Mouse (Mus musculus) heart, embryonic 15.5 days (tissue): ENCODE data around the gene Tspan5. TPM values are rescaled to one million over a fixed set of nuclear protein-coding genes. Genes with fewer than 3 reads are reported as not detected.

Experiments
- ATAC-seq: fragments of 200-750 bp; cut with Nextera tagmentation; replicated peaks from 2 replicates; pipeline ENCODE4 v1.8.0; 2017; ENCODE audit warnings: low read depth, moderate TSS enrichment; ENCODE audit not compliant: insufficient number of reproducible peaks, insufficient read depth, low FRiP score
- H3K27ac ChIP-seq: fragments of 300-500 bp; sonication (generic); 2 replicates; pipeline ENCODE4 v1.5.1; 2015; ENCODE audit warnings: mild to moderate bottlenecking, inconsistent platforms
- H3K27me3 ChIP-seq: fragments of 300-500 bp; sonication (generic); 2 replicates; pipeline ENCODE4 v1.6.1; 2015; ENCODE audit warnings: inconsistent platforms
- H3K36me3 ChIP-seq: fragments of 300-500 bp; sonication (generic); 2 replicates; pipeline ENCODE4 v1.6.1; 2015; ENCODE audit warnings: mild to moderate bottlenecking, inconsistent platforms
- H3K4me1 ChIP-seq: fragments of 300-500 bp; sonication (generic); replicated peaks from 2 replicates; pipeline ENCODE4 v1.6.1; 2015; ENCODE audit warnings: inconsistent platforms
- H3K4me2 ChIP-seq: fragments of 300-500 bp; sonication (generic); 2 replicates; pipeline ENCODE4 v1.6.1; 2015; ENCODE audit warnings: inconsistent platforms, mild to moderate bottlenecking, moderate library complexity
- H3K4me3 ChIP-seq: fragments of 300-500 bp; sonication (generic); 2 replicates; pipeline ENCODE4 v1.5.1; 2015; ENCODE audit warnings: mild to moderate bottlenecking, inconsistent platforms
- H3K9ac ChIP-seq: fragments of 300-500 bp; sonication (generic); 2 replicates; pipeline ENCODE4 v1.6.1; 2015; ENCODE audit warnings: mild to moderate bottlenecking, inconsistent platforms
- H3K9me3 ChIP-seq: fragments of 300-500 bp; sonication (generic); replicated peaks from 2 replicates; pipeline ENCODE4 v1.6.1; 2016; ENCODE audit warnings: inconsistent platforms
- WGBS: fragments of 180-500 bp; shearing (Covaris S2); methylation state at CpG from one replicate; pipeline ENCODE4 v1.1.7; 2015; ENCODE audit warnings: mixed read lengths; 5-methylcytosine and 5-hydroxymethylcytosine counted together
- polyA plus RNA-seq: library from polyadenylated mRNA; unstranded; fragments of >200 nt; fragmentation: Nextera tagmentation; extraction: Ambion mirVana; gene quantifications from 2 replicates; pipeline ENCODE4 v1.2.1, GENCODE M21; 2015

Tspan5 gene
- polyA plus RNA-seq, 1 experiment from 2014 or later = 14.7 TPM

- Histone ChIP-seq H3K4me1 (peaks cover 16% of the 10 kb centered on the region), H3K4me2 (no peak overlapping the region), H3K9me3 (no peaks in the 10 kb centered on the region), H3K36me3 (no peaks in the 10 kb centered on the region), H3K4me3 (no peak overlapping the region), H3K27ac (no peak overlapping the region), H3K9ac (no peak overlapping the region), H3K27me3 (no peaks in the 10 kb centered on the region)
- 71% methylated on average over 5 of the region's 5 CpGs for WGBS
- ATAC-seq = no peak
These were observed 72.5 kb downstream of the Tspan5 start for GRCm38 (mm10) chr3:138814457-138814856.

GRCm38 (mm10) chr3:138815127-138815837, 73.3 kb downstream of the Tspan5 start:
- H3K27ac ChIP-seq = 0 out of 2 replicates have a peak overlapping the region, but pooled peaks have one; percentile 11
- WGBS = 74% methylated on average over 7 of the region's 7 CpGs
- H3K36me3 ChIP-seq = no peaks in the 10 kb centered on the region

GRCm38 (mm10) chr3:138816888-138817656, 75.1 kb downstream of the Tspan5 start:
- WGBS = 43% methylated on average over 5 of the region's 5 CpGs
- no peak for ATAC-seq

More at GRCm38 (mm10) chr3:138815127-138815837, 73.3 kb downstream of the Tspan5 start:
- Histone ChIP-seq H3K4me1 (peaks cover 16% of the 10 kb centered on the region), H3K27me3 (no peaks in the 10 kb centered on the region), H3K4me3 (no peak overlapping the region), H3K9ac (no peak overlapping the region), H3K9me3 (no peaks in the 10 kb centered on the region), H3K4me2 (no peak overlapping the region)
- ATAC-seq = 0 out of 2 replicates have a peak, but pooled peaks have one; percentile 13

DNA sequence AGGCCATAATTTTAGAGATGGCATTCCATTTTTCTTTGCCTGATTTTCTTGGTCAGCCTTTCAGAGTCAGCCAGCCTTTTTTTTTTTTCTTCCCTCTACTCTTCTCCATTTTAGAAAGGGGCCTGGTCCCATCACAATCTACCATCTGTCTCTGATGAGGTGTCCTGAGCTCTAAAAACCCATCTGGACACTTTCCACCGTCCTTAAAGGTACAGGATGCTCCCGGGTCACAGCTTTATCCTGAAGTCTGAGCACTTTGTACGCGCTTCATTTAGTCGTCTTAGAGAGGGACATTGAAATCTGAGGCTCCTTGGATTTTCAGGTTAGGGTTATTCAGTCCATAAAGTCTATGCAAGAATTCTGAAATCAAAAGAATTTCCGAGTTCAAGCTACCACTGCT, 77.9 kb downstream of the Tspan5 start:
- no peak for ATAC-seq
- Histone ChIP-seq H3K9ac (no peak overlapping the region), H3K9me3 (no peaks in the 10 kb centered on the region), H3K36me3 (no peaks in the 10 kb centered on the region), H3K4me1 (peaks cover 17% of the 10 kb centered on the region), H3K4me3 (no peak overlapping the region), H3K27ac (no peak overlapping the region), H3K4me2 (no peak overlapping the region), H3K27me3 (no peaks in the 10 kb centered on the region)
- WGBS = 81% methylated on average over 6 of the region's 6 CpGs

More at GRCm38 (mm10) chr3:138816888-138817656, 75.1 kb downstream of the Tspan5 start:
- Histone ChIP-seq H3K4me3 (no peak overlapping the region), H3K9ac (no peak overlapping the region), H3K27ac (no peak overlapping the region), H3K9me3 (no peaks in the 10 kb centered on the region), H3K27me3 (no peaks in the 10 kb centered on the region), H3K4me1 (peaks cover 19% of the 10 kb centered on the region), H3K36me3 (no peaks in the 10 kb centered on the region), H3K4me2 (no peak overlapping the region)

DNA sequence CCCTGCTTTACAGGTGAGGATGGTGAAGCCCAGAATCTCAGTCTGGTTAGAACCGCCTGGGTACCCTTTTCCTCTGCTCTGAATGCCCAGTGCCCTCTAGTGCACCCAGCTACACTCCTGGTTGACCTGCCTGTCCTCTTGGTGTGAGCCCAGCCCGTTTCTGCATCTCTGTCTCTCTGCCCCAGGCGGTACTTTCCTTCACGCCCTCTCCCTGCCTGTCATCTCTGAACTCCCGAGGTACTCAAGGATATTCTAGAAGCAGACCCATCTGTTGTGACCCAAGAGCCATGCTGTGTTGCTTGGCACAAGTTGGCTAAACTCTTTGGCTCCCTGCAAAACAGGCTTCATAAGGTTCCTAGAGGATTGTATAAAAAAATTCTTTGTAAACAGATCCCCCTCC, 78.3 kb downstream of the Tspan5 start:
- no peak overlapping the region for H3K27ac ChIP-seq
- no peak for ATAC-seq
- no peak overlapping the region for H3K9ac ChIP-seq
- no peaks in the 10 kb centered on the region for H3K27me3 ChIP-seq
- H3K4me2 ChIP-seq = no peak overlapping the region
- no peaks in the 10 kb centered on the region for H3K36me3 ChIP-seq
- WGBS = 77% methylated on average over 5 of the region's 5 CpGs
- no peaks in the 10 kb centered on the region for H3K9me3 ChIP-seq
- peaks cover 18% of the 10 kb centered on the region for H3K4me1 ChIP-seq
- H3K4me3 ChIP-seq = no peak overlapping the region

DNA sequence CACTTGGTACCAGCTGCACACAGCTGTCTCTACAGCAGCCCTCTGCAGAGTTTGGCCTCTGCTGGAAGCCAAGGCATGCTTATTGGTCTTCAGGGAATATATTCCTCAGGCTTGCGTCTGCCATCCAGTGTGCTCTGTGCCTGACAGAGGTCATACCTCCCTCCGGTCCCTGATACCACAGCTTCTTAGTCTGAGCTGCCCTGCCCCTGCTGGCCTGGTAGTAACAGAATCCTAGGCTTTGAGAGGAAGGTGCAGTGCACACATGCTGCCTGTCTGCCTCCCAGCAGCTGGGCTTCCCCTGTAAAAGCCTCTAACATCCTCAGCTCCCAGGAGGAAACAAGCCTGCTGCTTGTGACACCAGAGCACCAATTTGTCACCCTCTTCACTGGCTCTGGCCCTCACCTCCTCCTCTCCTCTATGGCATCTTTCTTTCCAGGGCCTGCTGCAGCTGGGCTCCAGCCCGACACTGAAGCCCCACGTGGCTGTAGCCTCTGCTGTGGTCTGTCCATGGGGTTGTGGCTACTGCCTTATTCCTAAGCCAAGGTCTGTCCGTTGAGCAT, 80.0 kb downstream of the Tspan5 start:
- Histone ChIP-seq H3K4me1 (peaks cover 15% of the 10 kb centered on the region), H3K4me3 (no peak overlapping the region), H3K9ac (0 out of 2 replicates have a peak overlapping the region, but pooled peaks have one; percentile 4), H3K9me3 (no peaks in the 10 kb centered on the region), H3K36me3 (no peaks in the 10 kb centered on the region), H3K27me3 (no peaks in the 10 kb centered on the region), H3K27ac (no peak overlapping the region), H3K4me2 (no peak overlapping the region)
- 0 out of 2 replicates have a peak, but pooled peaks have one; percentile 20 for ATAC-seq
- 44% methylated on average over 5 of the region's 5 CpGs for WGBS

GRCm38 (mm10) chr3:138823857-138824256, 81.9 kb downstream of the Tspan5 start:
- no peaks in the 10 kb centered on the region for H3K36me3 ChIP-seq
- H3K4me3 ChIP-seq = no peak overlapping the region
- ATAC-seq = no peak
- no peaks in the 10 kb centered on the region for H3K9me3 ChIP-seq
- peaks cover 13% of the 10 kb centered on the region for H3K4me1 ChIP-seq
- no peak overlapping the region for H3K27ac ChIP-seq
- H3K9ac ChIP-seq = no peak overlapping the region
- WGBS = 85% methylated on average over 9 of the region's 9 CpGs
- H3K4me2 ChIP-seq = no peak overlapping the region
- no peaks in the 10 kb centered on the region for H3K27me3 ChIP-seq

- Histone ChIP-seq H3K27ac (no peak overlapping the region), H3K9ac (no peak overlapping the region), H3K4me3 (no peak overlapping the region), H3K9me3 (no peaks in the 10 kb centered on the region), H3K36me3 (no peaks in the 10 kb centered on the region), H3K27me3 (no peaks in the 10 kb centered on the region), H3K4me1 (peaks cover 13% of the 10 kb centered on the region), H3K4me2 (no peak overlapping the region)
- ATAC-seq = no peak
- WGBS = 44% methylated on average over 6 of the region's 6 CpGs
These were observed 83.3 kb downstream of the Tspan5 start for GRCm38 (mm10) chr3:138825296-138825695.

GRCm38 (mm10) chr3:138826243-138826800, 84.3 kb downstream of the Tspan5 start:
- H3K27ac ChIP-seq = no peak overlapping the region
- no peak for ATAC-seq
- no peaks in the 10 kb centered on the region for H3K27me3 ChIP-seq
- H3K36me3 ChIP-seq = no peaks in the 10 kb centered on the region
- 80% methylated on average over 8 of the region's 8 CpGs for WGBS
- H3K4me2 ChIP-seq = no peak overlapping the region
- H3K9ac ChIP-seq = no peak overlapping the region
- H3K4me1 ChIP-seq = peaks cover 13% of the 10 kb centered on the region
- no peaks in the 10 kb centered on the region for H3K9me3 ChIP-seq
- H3K4me3 ChIP-seq = no peak overlapping the region

DNA sequence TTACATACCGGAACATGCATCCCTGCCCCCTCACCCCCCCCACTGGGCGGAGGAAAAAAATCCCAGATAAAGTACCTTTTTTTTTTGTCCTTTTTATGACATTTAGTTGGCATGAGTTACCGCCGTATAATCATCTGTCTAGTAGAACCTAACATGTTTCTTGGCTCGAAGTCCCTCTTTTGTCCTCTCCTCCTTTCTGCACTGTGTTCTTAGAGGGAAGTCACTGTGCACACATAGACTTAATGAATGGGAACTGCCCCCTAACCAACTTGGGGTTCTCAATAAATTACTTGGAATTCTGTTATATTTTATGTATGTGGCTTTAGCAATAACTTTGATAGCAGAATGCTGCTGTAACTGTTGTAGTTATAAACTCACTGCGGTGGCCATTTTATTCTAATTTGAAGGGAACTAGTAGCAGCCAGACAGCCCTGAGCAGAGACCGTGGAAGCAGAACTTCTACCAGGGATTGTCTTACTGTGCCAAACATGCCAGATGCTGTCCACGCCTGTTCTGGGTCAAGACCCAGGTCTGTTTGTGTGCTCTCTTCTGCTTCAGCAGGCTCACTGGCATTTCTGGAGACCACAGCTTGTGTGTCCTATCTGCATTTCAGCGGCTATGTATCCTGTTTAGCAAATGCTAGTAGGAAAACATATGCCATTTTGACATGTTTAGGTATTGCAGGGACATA, 91.0 kb downstream of the Tspan5 start:
- H3K27me3 ChIP-seq = no peaks in the 10 kb centered on the region
- ATAC-seq = no peak
- H3K4me1 ChIP-seq = no peaks in the 10 kb centered on the region
- no peak overlapping the region for H3K4me2 ChIP-seq
- H3K9ac ChIP-seq = no peak overlapping the region
- no peaks in the 10 kb centered on the region for H3K9me3 ChIP-seq
- no peak overlapping the region for H3K4me3 ChIP-seq
- no peaks in the 10 kb centered on the region for H3K36me3 ChIP-seq
- 78% methylated on average over 9 of the region's 9 CpGs for WGBS
- H3K27ac ChIP-seq = no peak overlapping the region

GRCm38 (mm10) chr3:138834174-138834573, 92.2 kb downstream of the Tspan5 start:
- Histone ChIP-seq H3K4me3 (no peak overlapping the region), H3K27ac (no peak overlapping the region), H3K27me3 (no peaks in the 10 kb centered on the region), H3K9ac (no peak overlapping the region), H3K9me3 (no peaks in the 10 kb centered on the region), H3K36me3 (no peaks in the 10 kb centered on the region), H3K4me1 (no peaks in the 10 kb centered on the region), H3K4me2 (no peak overlapping the region)
- no peak for ATAC-seq
- WGBS = 81% methylated on average over 11 of the region's 11 CpGs
